Mouse (Mus musculus) forebrain, embryonic 11.5 days (tissue): ENCODE data around the gene Olfr1443. TPM values are rescaled to one million over a fixed set of nuclear protein-coding genes. Genes with fewer than 3 reads are reported as not detected.
"Not testable (repeated sequence)": the region's sequence is repeated elsewhere in the genome, so short reads cannot be mapped to it uniquely, and the experiment has no call there.

Experiments
- ATAC-seq: fragments of 200-750 bp; cut with Nextera tagmentation; replicated peaks from 2 replicates; pipeline ENCODE4 v1.8.0; 2017; ENCODE audit warnings: moderate TSS enrichment; ENCODE audit not compliant: low FRiP score
- DNase-seq: peaks from one replicate; pipeline ENCODE4 v3.0.0-alpha.2; 2017; ENCODE audit warnings: low spot score
- H3K27ac ChIP-seq: fragments of 300-500 bp; sonication (generic); 2 replicates; pipeline ENCODE4 v1.5.1; 2014; ENCODE audit warnings: low read depth, low read length
- H3K27me3 ChIP-seq: fragments of 300-500 bp; sonication (generic); 2 replicates; pipeline ENCODE4 v1.6.1; 2014; ENCODE audit warnings: mild to moderate bottlenecking, low read length, mixed read lengths; ENCODE audit not compliant: control insufficient read depth, insufficient read depth
- H3K36me3 ChIP-seq: fragments of 300-500 bp; sonication (generic); 2 replicates; pipeline ENCODE4 v1.6.1; 2014; ENCODE audit warnings: mild to moderate bottlenecking, low read length, moderate library complexity, mixed read lengths; ENCODE audit not compliant: control insufficient read depth, insufficient read depth
- H3K4me1 ChIP-seq: fragments of 300-500 bp; sonication (generic); replicated peaks from 2 replicates; pipeline ENCODE4 v1.6.1; 2014; ENCODE audit warnings: low read length, mixed read lengths; ENCODE audit not compliant: control insufficient read depth, insufficient read depth
- H3K4me2 ChIP-seq: fragments of 300-500 bp; sonication (generic); 2 replicates; pipeline ENCODE4 v1.6.1; 2014; ENCODE audit warnings: low read depth, mild to moderate bottlenecking, low read length, moderate library complexity, mixed read lengths; ENCODE audit not compliant: severe bottlenecking
- H3K4me3 ChIP-seq: fragments of 300-500 bp; sonication (generic); 2 replicates; pipeline ENCODE4 v1.5.1; 2014; ENCODE audit warnings: low read depth, low read length
- H3K9ac ChIP-seq: fragments of 300-500 bp; sonication (generic); 2 replicates; pipeline ENCODE4 v1.6.1; 2014; ENCODE audit warnings: low read length
- H3K9me3 ChIP-seq: fragments of 300-500 bp; sonication (generic); 2 replicates; pipeline ENCODE4 v1.6.1; 2016; ENCODE audit warnings: low read length, mixed read lengths; ENCODE audit not compliant: control insufficient read depth
- WGBS: fragments of 180-500 bp; shearing (Covaris S2); extraction: QIAGEN DNeasy Blood & Tissue Kit; methylation state at CpG from one replicate; pipeline ENCODE4 v1.1.7; 2014; 5-methylcytosine and 5-hydroxymethylcytosine counted together
- polyA plus RNA-seq: library from polyadenylated mRNA; unstranded; fragments of >200 nt; fragmentation: Nextera tagmentation; extraction: Ambion mirVana; gene quantifications from 2 replicates; pipeline ENCODE4 v1.2.1, GENCODE M21; 2014

Olfr1443 gene
- polyA plus RNA-seq, 1 experiment from 2014 or later, result not detected

GRCm38 (mm10) chr19:12720463-12720862 lies 42.6 kb downstream of the Olfr1443 start:
- WGBS, result 77% methylated on average over 2 of the region's 2 CpGs
- H3K27me3 ChIP-seq, result no peaks in the 10 kb centered on the region
- H3K4me3 ChIP-seq, result no peak overlapping the region

GRCm38 (mm10) chr19:12720919-12721318 lies 43.0 kb downstream of the Olfr1443 start:
- not testable (repeated sequence) for H3K27me3 ChIP-seq, H3K36me3 ChIP-seq, DNase-seq, H3K9ac ChIP-seq, H3K27ac ChIP-seq, H3K4me2 ChIP-seq, H3K4me3 ChIP-seq, H3K9me3 ChIP-seq, H3K4me1 ChIP-seq, ATAC-seq
- WGBS, result 85% methylated on average over 5 of the region's 5 CpGs

More at GRCm38 (mm10) chr19:12720463-12720862, 42.6 kb downstream of the Olfr1443 start:
- H3K27ac ChIP-seq, result no peak overlapping the region
- H3K4me2 ChIP-seq, result no peak overlapping the region
- no peak for ATAC-seq
- no peak for DNase-seq
- H3K9ac ChIP-seq, result no peak overlapping the region
- no peaks in the 10 kb centered on the region for H3K36me3 ChIP-seq
- no peaks in the 10 kb centered on the region for H3K9me3 ChIP-seq
- H3K4me1 ChIP-seq, result no peaks in the 10 kb centered on the region

GRCm38 (mm10) chr19:12721596-12721995 lies 43.7 kb downstream of the Olfr1443 start:
- not testable (repeated sequence) for H3K27ac ChIP-seq, H3K27me3 ChIP-seq, H3K4me1 ChIP-seq, DNase-seq, ATAC-seq, H3K9ac ChIP-seq, H3K4me2 ChIP-seq, H3K36me3 ChIP-seq, H3K4me3 ChIP-seq, H3K9me3 ChIP-seq
- 91% methylated on average over 7 of the region's 7 CpGs for WGBS

- 86% methylated on average over 2 of the region's 3 CpGs for WGBS
- H3K4me2 ChIP-seq, result no peak overlapping the region
Measured at GRCm38 (mm10) chr19:12722308-12722707, 44.4 kb downstream of the Olfr1443 start.

GRCm38 (mm10) chr19:12725851-12726250 lies 47.9 kb downstream of the Olfr1443 start:
- WGBS, result 73% methylated on average over 1 of the region's 1 CpGs
- no peak overlapping the region for H3K4me3 ChIP-seq
- H3K9ac ChIP-seq, result no peak overlapping the region
- no peaks in the 10 kb centered on the region for H3K4me1 ChIP-seq
- no peak overlapping the region for H3K4me2 ChIP-seq
- no peaks in the 10 kb centered on the region for H3K27me3 ChIP-seq
- ATAC-seq (no peak), DNase-seq (no peak)
- H3K9me3 ChIP-seq, result no peaks in the 10 kb centered on the region
- no peaks in the 10 kb centered on the region for H3K36me3 ChIP-seq
- H3K27ac ChIP-seq, result no peak overlapping the region

More at GRCm38 (mm10) chr19:12722308-12722707, 44.4 kb downstream of the Olfr1443 start:
- Histone ChIP-seq H3K27ac (no peak overlapping the region), H3K36me3 (no peaks in the 10 kb centered on the region), H3K9me3 (no peaks in the 10 kb centered on the region), H3K27me3 (no peaks in the 10 kb centered on the region), H3K4me1 (no peaks in the 10 kb centered on the region), H3K4me3 (no peak overlapping the region), H3K9ac (no peak overlapping the region)
- no peak for ATAC-seq
- no peak for DNase-seq

- no peak for DNase-seq
- Histone ChIP-seq H3K27me3 (no peaks in the 10 kb centered on the region), H3K9ac (no peak overlapping the region), H3K4me2 (no peak overlapping the region), H3K4me3 (no peak overlapping the region), H3K27ac (no peak overlapping the region), H3K36me3 (no peaks in the 10 kb centered on the region), H3K4me1 (no peaks in the 10 kb centered on the region), H3K9me3 (no peaks in the 10 kb centered on the region)
- WGBS, result 62% methylated on average over 1 of the region's 1 CpGs
- ATAC-seq, result no peak
Measured at GRCm38 (mm10) chr19:12731036-12731435, 53.1 kb downstream of the Olfr1443 start.

- H3K4me3 ChIP-seq, result no peak overlapping the region
- no peak for DNase-seq
- no peaks in the 10 kb centered on the region for H3K36me3 ChIP-seq
- H3K9me3 ChIP-seq, result no peaks in the 10 kb centered on the region
- WGBS, result 99% methylated on average over 2 of the region's 2 CpGs
- no peak overlapping the region for H3K4me2 ChIP-seq
- no peak overlapping the region for H3K9ac ChIP-seq
- ATAC-seq, result no peak
- H3K27ac ChIP-seq, result no peak overlapping the region
- no peaks in the 10 kb centered on the region for H3K27me3 ChIP-seq
- no peaks in the 10 kb centered on the region for H3K4me1 ChIP-seq
Measured at GRCm38 (mm10) chr19:12731950-12732349, 54.0 kb downstream of the Olfr1443 start.

Other genes with a start within 250 kb of the Olfr1443 start
- gene Mpeg1, start 217.3 kb upstream of the Olfr1443 start, polyA plus RNA-seq, result 0.28 and 0.41 TPM in 2 replicates
- 39.8 and 40.2 TPM in 2 replicates for gene Dtx4, start 176.7 kb upstream of the Olfr1443 start, polyA plus RNA-seq
- 25.0 and 28.7 TPM in 2 replicates for gene Fam111a, start 132.4 kb upstream of the Olfr1443 start, polyA plus RNA-seq
- gene Gm4952, start 78.1 kb upstream of the Olfr1443 start, polyA plus RNA-seq, result not detected in 2 replicates
- gene Glyat, start 44.8 kb upstream of the Olfr1443 start, polyA plus RNA-seq, result not detected in 2 replicates
- gene Olfr1442, start 7.7 kb upstream of the Olfr1443 start, polyA plus RNA-seq, result not detected in 2 replicates
- not detected in 2 replicates for gene Keg1, start 17.7 kb downstream of the Olfr1443 start, polyA plus RNA-seq
- gene Cntf, start 87.5 kb downstream of the Olfr1443 start, polyA plus RNA-seq, result 0.37 and 0.80 TPM in 2 replicates
- gene Zfp91, start 118.0 kb downstream of the Olfr1443 start, polyA plus RNA-seq, result 11.6 and 11.9 TPM in 2 replicates
- 1.2 and 1.3 TPM in 2 replicates for gene Lpxn, start 118.1 kb downstream of the Olfr1443 start, polyA plus RNA-seq
- not detected in 2 replicates for gene Gm5244, start 168.6 kb downstream of the Olfr1443 start, polyA plus RNA-seq
- gene Olfr1444, start 179.2 kb downstream of the Olfr1443 start, polyA plus RNA-seq, result not detected in 2 replicates
- gene Olfr1445, start 205.7 kb downstream of the Olfr1443 start, polyA plus RNA-seq, result not detected in 2 replicates
- not detected in 2 replicates for gene Olfr1446, start 215.4 kb downstream of the Olfr1443 start, polyA plus RNA-seq
- gene Olfr1447, start 225.6 kb downstream of the Olfr1443 start, polyA plus RNA-seq, result not detected in 2 replicates
- not detected in 2 replicates for gene Olfr1448, start 246.3 kb downstream of the Olfr1443 start, polyA plus RNA-seq